Mouse (Mus musculus): Measurements from ENCODE around the gene Camkk2. TPM values are rescaled to one million over a fixed set of nuclear protein-coding genes. Genes with fewer than 3 reads are reported as not detected.

Camkk2 gene
- polyA plus RNA-seq, 1 experiment = 26.2 TPM

GRCm38 (mm10) chr5:122800345-122801010, 21.3 kb upstream of the Camkk2 start:
- Histone ChIP-seq H3K9ac (ENCODE audit: low read depth, poor library complexity, severe bottlenecking) (no peak overlapping the region), H3K27me3 (ENCODE audit: control insufficient read depth, insufficient read depth, low read length, poor library complexity, severe bottlenecking) (no peaks in the 10 kb centered on the region), H3K4me1 (ENCODE audit: control insufficient read depth, insufficient read depth, low read length) (peaks cover 3% of the 10 kb centered on the region), H3K4me3 (ENCODE audit: low read depth, low read length) (no peak overlapping the region), H3K9me3 (replicated peaks; ENCODE audit: control insufficient read depth, insufficient read depth, low read length, poor library complexity, severe bottlenecking) (no peaks in the 10 kb centered on the region), H3K27ac (ENCODE audit: insufficient read depth, low read length) (no peak overlapping the region), H3K36me3 (ENCODE audit: control insufficient read depth, insufficient read depth, low read length, poor library complexity, severe bottlenecking) (peaks cover 56% of the 10 kb centered on the region)
- TF ChIP-seq EP300 (IDR thresholded peaks at IDR 0.05; ENCODE audit: insufficient read depth, low read depth, low read length) = no peak

DNA sequence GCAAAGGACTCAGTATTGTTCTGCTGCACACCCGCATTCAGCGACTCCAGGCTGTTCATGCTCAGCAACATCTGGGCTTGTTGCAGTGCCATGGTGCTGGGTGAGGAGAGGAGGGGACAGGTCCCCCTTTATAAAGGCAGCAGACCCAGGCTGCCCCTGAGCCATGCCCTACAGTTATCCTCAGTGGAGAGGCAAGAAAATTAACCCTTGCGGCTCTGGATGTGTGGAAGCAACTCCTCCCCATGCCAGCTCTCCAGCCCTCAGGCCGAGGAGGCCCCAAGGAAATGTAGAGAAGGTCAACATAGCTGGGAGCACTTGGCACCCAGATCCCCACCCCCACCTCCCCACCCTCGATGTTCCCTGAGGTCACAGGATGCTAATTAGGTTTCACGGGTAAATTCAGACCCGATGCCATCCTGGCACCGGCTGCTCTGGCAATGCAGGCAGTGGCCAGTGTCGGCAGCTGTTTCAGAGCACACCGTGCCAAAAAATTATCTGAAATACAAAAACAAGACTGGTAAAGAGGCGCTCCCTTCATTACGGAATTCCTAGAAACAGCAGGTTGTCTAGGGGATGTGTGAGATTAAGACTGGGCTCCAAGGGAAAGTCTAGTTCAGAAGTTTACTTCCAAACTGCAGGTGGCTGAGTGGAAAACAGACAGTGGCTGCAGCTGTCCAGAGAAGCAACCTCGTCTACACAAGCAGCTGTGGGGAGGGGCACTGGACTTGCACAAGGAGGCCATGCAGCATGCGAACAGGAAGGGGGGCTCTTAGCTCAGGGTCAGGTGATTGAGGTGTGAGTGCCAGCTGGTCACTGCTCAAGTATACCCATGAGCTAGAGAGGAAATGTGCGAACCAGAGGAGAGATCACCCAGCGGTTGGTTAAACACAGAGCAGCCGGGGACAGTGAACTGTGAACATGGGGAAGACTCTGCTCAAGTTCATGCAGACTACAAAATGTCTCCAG, 20.5 kb upstream of the Camkk2 start:
- peaks cover 48% of the 10 kb centered on the region for H3K36me3 ChIP-seq (ENCODE audit: control insufficient read depth, insufficient read depth, low read length, poor library complexity, severe bottlenecking)
- no peaks in the 10 kb centered on the region for H3K27me3 ChIP-seq (ENCODE audit: control insufficient read depth, insufficient read depth, low read length, poor library complexity, severe bottlenecking)
- peaks cover 3% of the 10 kb centered on the region for H3K4me1 ChIP-seq (ENCODE audit: control insufficient read depth, insufficient read depth, low read length)
- H3K4me3 ChIP-seq (ENCODE audit: low read depth, low read length) = no peak overlapping the region
- H3K9ac ChIP-seq (ENCODE audit: low read depth, poor library complexity, severe bottlenecking) = no peak overlapping the region
- no peak for TF ChIP-seq EP300 (IDR thresholded peaks at IDR 0.05; ENCODE audit: insufficient read depth, low read depth, low read length)
- TF ChIP-seq CTCF (IDR thresholded peaks at IDR 0.05; ENCODE audit: low read depth, low read length) = no peak
- no peak for TF ChIP-seq POLR2A (IDR thresholded peaks at IDR 0.05; ENCODE audit: insufficient read depth, low read length)
- H3K9me3 ChIP-seq (replicated peaks; ENCODE audit: control insufficient read depth, insufficient read depth, low read length, poor library complexity, severe bottlenecking) = no peaks in the 10 kb centered on the region
- H3K27ac ChIP-seq (ENCODE audit: insufficient read depth, low read length) = no peak overlapping the region

GRCm38 (mm10) chr5:122798557-122799378, 19.6 kb upstream of the Camkk2 start:
- TF ChIP-seq POLR2A (IDR thresholded peaks at IDR 0.05; ENCODE audit: insufficient read depth, low read length) = no peak
- no peak for TF ChIP-seq CTCF (IDR thresholded peaks at IDR 0.05; ENCODE audit: low read depth, low read length)
- no peak for TF ChIP-seq EP300 (IDR thresholded peaks at IDR 0.05; ENCODE audit: insufficient read depth, low read depth, low read length)
- Histone ChIP-seq H3K27ac (ENCODE audit: insufficient read depth, low read length) (no peak overlapping the region), H3K36me3 (ENCODE audit: control insufficient read depth, insufficient read depth, low read length, poor library complexity, severe bottlenecking) (peaks cover 45% of the 10 kb centered on the region), H3K4me3 (ENCODE audit: low read depth, low read length) (no peak overlapping the region), H3K27me3 (ENCODE audit: control insufficient read depth, insufficient read depth, low read length, poor library complexity, severe bottlenecking) (no peaks in the 10 kb centered on the region), H3K4me1 (ENCODE audit: control insufficient read depth, insufficient read depth, low read length) (peaks cover 3% of the 10 kb centered on the region), H3K9me3 (replicated peaks; ENCODE audit: control insufficient read depth, insufficient read depth, low read length, poor library complexity, severe bottlenecking) (no peaks in the 10 kb centered on the region), H3K9ac (ENCODE audit: low read depth, poor library complexity, severe bottlenecking) (no peak overlapping the region)

GRCm38 (mm10) chr5:122797866-122798265, 18.7 kb upstream of the Camkk2 start:
- Histone ChIP-seq H3K9me3 (replicated peaks; ENCODE audit: control insufficient read depth, insufficient read depth, low read length, poor library complexity, severe bottlenecking) (no peaks in the 10 kb centered on the region), H3K36me3 (ENCODE audit: control insufficient read depth, insufficient read depth, low read length, poor library complexity, severe bottlenecking) (peaks cover 47% of the 10 kb centered on the region), H3K27ac (ENCODE audit: insufficient read depth, low read length) (no peak overlapping the region)

DNA sequence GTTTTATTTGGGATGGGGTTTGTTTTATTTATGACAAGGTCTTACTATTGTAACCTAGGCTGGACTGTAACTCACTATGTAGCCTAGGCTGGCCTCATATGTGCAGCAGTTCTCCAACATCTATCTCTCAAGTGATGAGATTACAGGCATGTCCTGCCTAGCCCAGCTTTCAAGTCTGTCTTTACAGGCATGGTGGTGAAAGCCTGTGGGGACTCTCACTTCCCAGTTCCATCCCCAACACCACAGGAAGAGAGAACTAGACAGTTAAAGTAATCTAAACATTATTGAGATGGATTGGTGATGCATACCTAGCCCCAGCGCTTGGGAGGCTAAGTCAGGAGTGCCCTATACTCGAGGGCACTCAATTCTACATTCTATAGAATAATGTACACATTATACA, 9.5 kb upstream of the Camkk2 start:
- H3K36me3 ChIP-seq (ENCODE audit: control insufficient read depth, insufficient read depth, low read length, poor library complexity, severe bottlenecking) = peaks cover 35% of the 10 kb centered on the region

More at GRCm38 (mm10) chr5:122797866-122798265, 18.7 kb upstream of the Camkk2 start:
- no peak overlapping the region for H3K4me3 ChIP-seq (ENCODE audit: low read depth, low read length)
- peaks cover 3% of the 10 kb centered on the region for H3K4me1 ChIP-seq (ENCODE audit: control insufficient read depth, insufficient read depth, low read length)
- H3K9ac ChIP-seq (ENCODE audit: low read depth, poor library complexity, severe bottlenecking) = no peak overlapping the region
- no peak for TF ChIP-seq CTCF (IDR thresholded peaks at IDR 0.05; ENCODE audit: low read depth, low read length)
- TF ChIP-seq POLR2A (IDR thresholded peaks at IDR 0.05; ENCODE audit: insufficient read depth, low read length) = no peak
- no peak for TF ChIP-seq EP300 (IDR thresholded peaks at IDR 0.05; ENCODE audit: insufficient read depth, low read depth, low read length)
- H3K27me3 ChIP-seq (ENCODE audit: control insufficient read depth, insufficient read depth, low read length, poor library complexity, severe bottlenecking) = no peaks in the 10 kb centered on the region

More for the DNA sequence above, 9.5 kb upstream of the Camkk2 start:
- peaks cover 3% of the 10 kb centered on the region for H3K4me1 ChIP-seq (ENCODE audit: control insufficient read depth, insufficient read depth, low read length)
- no peaks in the 10 kb centered on the region for H3K27me3 ChIP-seq (ENCODE audit: control insufficient read depth, insufficient read depth, low read length, poor library complexity, severe bottlenecking)
- no peak overlapping the region for H3K27ac ChIP-seq (ENCODE audit: insufficient read depth, low read length)
- no peaks in the 10 kb centered on the region for H3K9me3 ChIP-seq (replicated peaks; ENCODE audit: control insufficient read depth, insufficient read depth, low read length, poor library complexity, severe bottlenecking)
- H3K9ac ChIP-seq (ENCODE audit: low read depth, poor library complexity, severe bottlenecking) = no peak overlapping the region
- H3K4me3 ChIP-seq (ENCODE audit: low read depth, low read length) = no peak overlapping the region
- no peak for TF ChIP-seq CTCF (IDR thresholded peaks at IDR 0.05; ENCODE audit: low read depth, low read length)
- TF ChIP-seq POLR2A (IDR thresholded peaks at IDR 0.05; ENCODE audit: insufficient read depth, low read length) = no peak
- no peak for TF ChIP-seq EP300 (IDR thresholded peaks at IDR 0.05; ENCODE audit: insufficient read depth, low read depth, low read length)
